Mouse (Mus musculus) liver, adult 2 months (tissue): ENCODE measurements around the gene Etd. TPM values are rescaled to one million over a fixed set of nuclear protein-coding genes. Genes with fewer than 3 reads are reported as not detected.
"Not testable (repeated sequence)": the region's sequence is repeated elsewhere in the genome, so short reads cannot be mapped to it uniquely, and the experiment has no call there.

Experiments
- DNase-seq: peaks from one replicate; pipeline ENCODE4 v3.0.0-alpha.2; 2011; ENCODE audit warnings: low read depth, low spot score; ENCODE audit errors: extremely low read depth
- H3K27ac ChIP-seq: fragments of 200-500 bp; replicated peaks from 2 replicates; pipeline ENCODE4 v1.5.1; 2012; ENCODE audit warnings: low read depth, mild to moderate bottlenecking, control low read depth, inconsistent platforms, low read length; ENCODE audit not compliant: insufficient read depth
- H3K27me3 ChIP-seq: fragments of 200-500 bp; 2 replicates; pipeline ENCODE4 v1.6.1; 2012; ENCODE audit warnings: mild to moderate bottlenecking, moderate library complexity, low read length, inconsistent platforms; ENCODE audit not compliant: control insufficient read depth, insufficient read depth
- H3K36me3 ChIP-seq: fragments of 200-500 bp; 2 replicates; pipeline ENCODE4 v1.6.1; 2012; ENCODE audit warnings: low read length, inconsistent platforms; ENCODE audit not compliant: control insufficient read depth, insufficient read depth
- H3K4me1 ChIP-seq: fragments of 200-500 bp; 2 replicates; pipeline ENCODE4 v1.6.1; 2011; ENCODE audit warnings: low read length; ENCODE audit not compliant: control insufficient read depth, insufficient read depth
- H3K4me3 ChIP-seq: fragments of 200-500 bp; 2 replicates; pipeline ENCODE4 v1.5.1; 2011; ENCODE audit warnings: low read depth, mild to moderate bottlenecking, control low read depth, low read length, moderate library complexity; ENCODE audit not compliant: insufficient read depth
- H3K79me2 ChIP-seq: fragments of 200-500 bp; 2 replicates; pipeline ENCODE4 v1.6.1; 2012; ENCODE audit warnings: inconsistent platforms, mild to moderate bottlenecking, low read length, moderate library complexity; ENCODE audit not compliant: control insufficient read depth, insufficient read depth
- H3K9ac ChIP-seq: fragments of 200-500 bp; 2 replicates; pipeline ENCODE4 v1.6.1; 2012; ENCODE audit warnings: low read depth, mild to moderate bottlenecking, control low read depth, inconsistent platforms, low read length
- CTCF ChIP-seq: fragments of 200-500 bp; IDR thresholded peaks from 2 replicates; pipeline ENCODE4 v1.5.1; 2011; ENCODE audit warnings: low read depth, low read length, control low read depth
- POLR2A ChIP-seq: fragments of 200-500 bp; IDR thresholded peaks from 2 replicates; pipeline ENCODE4 v1.6.1; 2011; ENCODE audit warnings: low read length, control low read depth; ENCODE audit not compliant: insufficient read depth; ENCODE audit errors: extremely low read depth
- WGBS: fragments of 180-500 bp; shearing (Covaris S2); methylation state at CpG from one replicate; pipeline ENCODE4 v1.1.7; 2018; 5-methylcytosine and 5-hydroxymethylcytosine counted together
- polyA plus RNA-seq: library from polyadenylated mRNA; depleted of rRNA; stranded (reverse); fragments of >200 nt; gene quantifications from 2 replicates; pipeline ENCODE4 v1.2.3, GENCODE M21; 2012; rRNA removed
- total RNA-seq: library from RNA; depleted of rRNA; stranded (reverse); fragments of >200 nt; gene quantifications from 2 replicates; pipeline ENCODE4 v1.2.3, GENCODE M21; 2014; rRNA removed

Gene Etd
- total RNA-seq (not detected in 2 replicates), polyA plus RNA-seq (not detected in 2 replicates)

GRCm38 (mm10) chrX:53434618-53435017, at the start of gene Etd:
Etd (plus strand) TSS chrX:53434918.
- no peaks in the 10 kb centered on the region for H3K4me1 ChIP-seq

GRCm38 (mm10) chrX:53386362-53386761, 48.4 kb upstream of the Etd start:
- TF ChIP-seq POLR2A: no peak
- no peak for TF ChIP-seq CTCF
- Histone ChIP-seq H3K27ac (no peak overlapping the region), H3K9ac (no peak overlapping the region), H3K36me3 (no peaks in the 10 kb centered on the region), H3K79me2 (no peaks in the 10 kb centered on the region), H3K27me3 (no peaks in the 10 kb centered on the region), H3K4me1 (no peaks in the 10 kb centered on the region), H3K4me3 (no peak overlapping the region)
- WGBS: 63% methylated on average over 3 of the region's 3 CpGs
- DNase-seq: no peak

More at GRCm38 (mm10) chrX:53434618-53435017, at the start of gene Etd:
- 88% methylated on average over 3 of the region's 3 CpGs for WGBS
- no peaks in the 10 kb centered on the region for H3K79me2 ChIP-seq
- H3K27ac ChIP-seq: no peak within 1 kb of the TSS
- no peak within 1 kb of the TSS for H3K4me3 ChIP-seq
- TF ChIP-seq CTCF: no peak
- no peak for TF ChIP-seq POLR2A
- DNase-seq: no peak
- H3K9ac ChIP-seq: no peak within 1 kb of the TSS
- H3K36me3 ChIP-seq: no peaks in the 10 kb centered on the region
- no peaks in the 10 kb centered on the region for H3K27me3 ChIP-seq

- Histone ChIP-seq H3K9ac (no peak overlapping the region), H3K27me3 (no peaks in the 10 kb centered on the region), H3K36me3 (no peaks in the 10 kb centered on the region), H3K79me2 (no peaks in the 10 kb centered on the region), H3K4me1 (no peaks in the 10 kb centered on the region), H3K4me3 (no peak overlapping the region), H3K27ac (no peak overlapping the region)
- TF ChIP-seq CTCF (peak; percentile 51), POLR2A (no peak)
- DNase-seq: peak; percentile 22
- WGBS: 35% methylated on average over 1 of the region's 1 CpGs
These were observed 1.8 kb upstream of the Etd start for GRCm38 (mm10) chrX:53432888-53433287.

- no peak overlapping the region for H3K9ac ChIP-seq
These were observed 24.9 kb downstream of the Etd start for GRCm38 (mm10) chrX:53459573-53459972.

GRCm38 (mm10) chrX:53464194-53464593, 29.5 kb downstream of the Etd start:
- H3K27me3 ChIP-seq, H3K9ac ChIP-seq, H3K36me3 ChIP-seq, H3K79me2 ChIP-seq, H3K27ac ChIP-seq, DNase-seq, H3K4me1 ChIP-seq, H3K4me3 ChIP-seq: not testable (repeated sequence)

More at GRCm38 (mm10) chrX:53459573-53459972, 24.9 kb downstream of the Etd start:
- Histone ChIP-seq H3K4me3 (no peak overlapping the region), H3K36me3 (no peaks in the 10 kb centered on the region), H3K4me1 (no peaks in the 10 kb centered on the region), H3K79me2 (no peaks in the 10 kb centered on the region), H3K27me3 (no peaks in the 10 kb centered on the region), H3K27ac (no peak overlapping the region)
- no peak for DNase-seq
- TF ChIP-seq POLR2A (no peak), CTCF (no peak)
- WGBS: 39% methylated on average over 3 of the region's 3 CpGs

Other genes starting within 250 kb of the Etd start
- gene Plac1, start 194.8 kb upstream of the Etd start, total RNA-seq: not detected in 2 replicates
- gene Plac1, start 194.8 kb upstream of the Etd start, polyA plus RNA-seq: not detected in 2 replicates
- gene Fam122b, start 165.1 kb upstream of the Etd start, total RNA-seq: 1.2 and 1.5 TPM in 2 replicates
- gene Fam122b, start 165.1 kb upstream of the Etd start, polyA plus RNA-seq: 1.0 and 1.6 TPM in 2 replicates
- gene Fam122c, start 161.5 kb upstream of the Etd start, total RNA-seq: not detected in 2 replicates
- not detected in 2 replicates for gene Fam122c, start 161.5 kb upstream of the Etd start, polyA plus RNA-seq
- gene Mospd1, start 64.4 kb upstream of the Etd start, total RNA-seq: 14.6 and 15.3 TPM in 2 replicates
- gene Mospd1, start 64.4 kb upstream of the Etd start, polyA plus RNA-seq: 1.5 and 1.6 TPM in 2 replicates
- not detected in 2 replicates for gene Rtl8c, start 173.1 kb downstream of the Etd start, total RNA-seq
- gene Rtl8c, start 173.1 kb downstream of the Etd start, polyA plus RNA-seq: 1.5 and 2.2 TPM in 2 replicates
- gene Gm14597, start 174.1 kb downstream of the Etd start, total RNA-seq: not detected in 2 replicates
- not detected in 2 replicates for gene Gm14597, start 174.1 kb downstream of the Etd start, polyA plus RNA-seq
- 3.1 and 3.2 TPM in 2 replicates for gene Rtl8a, start 208.8 kb downstream of the Etd start, total RNA-seq
- gene Rtl8a, start 208.8 kb downstream of the Etd start, polyA plus RNA-seq: 36.8 and 39.2 TPM in 2 replicates
- gene Rtl8b, start 235.5 kb downstream of the Etd start, total RNA-seq: 3.8 and 6.7 TPM in 2 replicates
- gene Rtl8b, start 235.5 kb downstream of the Etd start, polyA plus RNA-seq: 23.2 and 27.2 TPM in 2 replicates